Mouse (Mus musculus) myocyte (in vitro differentiated cells): ENCODE results near the gene Coro2a. TPM values are rescaled to one million over a fixed set of nuclear protein-coding genes. Genes with fewer than 3 reads are reported as not detected.

Source experiments
- H3K27me3 ChIP-seq: one replicate; pipeline ENCODE4 v1.6.1; 2011; ENCODE audit not compliant: control insufficient read depth, insufficient read depth, insufficient read length
- H3K36me3 ChIP-seq: one replicate; pipeline ENCODE4 v1.6.1; 2011; ENCODE audit not compliant: control insufficient read depth, insufficient read depth
- H3K4me2 ChIP-seq: one replicate; pipeline ENCODE4 v1.6.1; 2011; ENCODE audit warnings: low read depth, control low read depth
- H3K4me3 ChIP-seq: one replicate; pipeline ENCODE4 v1.5.1; 2011; ENCODE audit warnings: mild to moderate bottlenecking, control low read depth, moderate library complexity
- H3K79me2 ChIP-seq: one replicate; pipeline ENCODE4 v1.6.1; 2011; ENCODE audit not compliant: control insufficient read depth, insufficient read depth
- H3ac ChIP-seq: one replicate; pipeline ENCODE4 v1.6.1; 2011; ENCODE audit not compliant: control insufficient read depth, insufficient read length
- CEBPB ChIP-seq: IDR thresholded peaks from 2 replicates; pipeline ENCODE4 v1.6.1; 2011; ENCODE audit warnings: mild to moderate bottlenecking, moderate library complexity; ENCODE audit not compliant: poor library complexity, insufficient read depth, severe bottlenecking
- E2F4 ChIP-seq: IDR thresholded peaks from one replicate; pipeline ENCODE4 v1.6.1; 2011; ENCODE audit warnings: mild to moderate bottlenecking, control low read depth, moderate library complexity; ENCODE audit not compliant: insufficient read depth
- MYOD1 ChIP-seq, 3 experiments: IDR thresholded peaks; one replicate each; pipeline ENCODE4 v1.6.1; 2011; ENCODE audit warnings: control low read depth in 2 of 3, low read depth in 2 of 3, mild to moderate bottlenecking in 2 of 3, moderate library complexity in 1 of 3; ENCODE audit not compliant: insufficient read length in 2 of 3, control insufficient read depth in 1 of 3
- MYOG ChIP-seq, 3 experiments: IDR thresholded peaks; one replicate each; pipeline ENCODE4 v1.6.1; 2011; ENCODE audit warnings: control low read depth in 2 of 3, low read depth in 2 of 3, mild to moderate bottlenecking in 2 of 3; ENCODE audit not compliant: insufficient read length in 2 of 3, control insufficient read depth in 1 of 3, insufficient read depth in 1 of 3
- POLR2A ChIP-seq: IDR thresholded peaks from one replicate; pipeline ENCODE4 v1.6.1; 2011; ENCODE audit warnings: low read depth, mild to moderate bottlenecking, control low read depth, moderate library complexity; ENCODE audit not compliant: insufficient read length
- POLR2AphosphoS2 ChIP-seq: IDR thresholded peaks from one replicate; pipeline ENCODE4 v1.6.1; 2011; ENCODE audit warnings: low read depth, control low read depth; ENCODE audit not compliant: insufficient read length
- REST ChIP-seq: IDR thresholded peaks from one replicate; pipeline ENCODE4 v1.6.1; 2011; ENCODE audit warnings: mild to moderate bottlenecking, control low read depth, moderate library complexity; ENCODE audit not compliant: insufficient read depth, insufficient read length
- SRF ChIP-seq: IDR thresholded peaks from one replicate; pipeline ENCODE4 v1.6.1; 2011; ENCODE audit warnings: low read depth; ENCODE audit not compliant: control insufficient read depth, insufficient read length
- TCF12 ChIP-seq: IDR thresholded peaks from one replicate; pipeline ENCODE4 v1.6.1; 2011; ENCODE audit warnings: mild to moderate bottlenecking, control low read depth; ENCODE audit not compliant: poor library complexity, insufficient read depth, severe bottlenecking
- TCF3 ChIP-seq: IDR thresholded peaks from one replicate; pipeline ENCODE4 v1.6.1; 2011; ENCODE audit warnings: low read depth, control low read depth; ENCODE audit not compliant: insufficient read length
- USF1 ChIP-seq: IDR thresholded peaks from one replicate; pipeline ENCODE4 v1.6.1; 2011; ENCODE audit warnings: low read depth, mild to moderate bottlenecking, control low read depth, moderate library complexity
- polyA plus RNA-seq: library from polyadenylated mRNA; unstranded; fragments of >200 nt; fragmentation: generic; extraction: Trizol; gene quantifications from one replicate; pipeline ENCODE4 v1.2.1, GENCODE M21; 2012; ENCODE audit warnings: missing spikeins

Gene Coro2a
- polyA plus RNA-seq, 1 experiment: 0.30 TPM

GRCm38 (mm10) chr4:46489028-46489925 is 112.7 kb downstream of the Coro2a start, which contains the start of gene Nans:
TSS of gene Nans (plus strand) at chr4:46489248.
- Histone ChIP-seq H3ac (peak within 1 kb of the TSS; percentile 44), H3K4me2 (peak within 1 kb of the TSS; percentile 93), H3K4me3 (peak within 1 kb of the TSS; percentile 79), H3K79me2 (peaks cover 20% of the 10 kb centered on the region), H3K36me3 (peaks cover 3% of the 10 kb centered on the region), H3K27me3 (no peaks in the 10 kb centered on the region)
- peak; percentile 65 for TF ChIP-seq E2F4
- TF ChIP-seq MYOG (IDR thresholded peaks at IDR 0.05; ENCODE audit: control insufficient read depth in 1 of 3, insufficient read depth in 1 of 3, insufficient read length in 2 of 3, low read depth in 2 of 3): peak in 1 of 3 experiments; percentile 34
- peak in 1 of 3 experiments; percentile 18 for TF ChIP-seq MYOD1 (IDR thresholded peaks at IDR 0.05; ENCODE audit: control insufficient read depth in 1 of 3, insufficient read length in 2 of 3, low read depth in 2 of 3)
- TF ChIP-seq TCF3: no peak
- TF ChIP-seq CEBPB: no peak
- peak; percentile 92 for TF ChIP-seq POLR2A
- no peak for TF ChIP-seq USF1
- TF ChIP-seq POLR2AphosphoS2: peak; percentile 90

GRCm38 (mm10) chr4:46487348-46487747 is 114.7 kb downstream of the Coro2a start:
- TF ChIP-seq SRF (no peak), REST (no peak), MYOD1 (IDR thresholded peaks at IDR 0.05; ENCODE audit: control insufficient read depth in 1 of 3, insufficient read length in 2 of 3, low read depth in 2 of 3) (no peak), TCF12 (no peak), TCF3 (no peak), MYOG (IDR thresholded peaks at IDR 0.05; ENCODE audit: control insufficient read depth in 1 of 3, insufficient read depth in 1 of 3, insufficient read length in 2 of 3, low read depth in 2 of 3) (no peak), POLR2A (no peak), CEBPB (no peak)
- Histone ChIP-seq H3ac (no peak overlapping the region), H3K79me2 (peaks cover 20% of the 10 kb centered on the region), H3K4me3 (no peak overlapping the region), H3K27me3 (no peaks in the 10 kb centered on the region), H3K36me3 (no peaks in the 10 kb centered on the region), H3K4me2 (no peak overlapping the region)

Other genes with a start within 250 kb of the Coro2a start
- gene Trmo, start 212.8 kb downstream of the Coro2a start, polyA plus RNA-seq: 3.1 TPM
- not detected for gene Hemgn, start 188.7 kb downstream of the Coro2a start, polyA plus RNA-seq
- 228 TPM for gene Anp32b, start 151.3 kb downstream of the Coro2a start, polyA plus RNA-seq
- 62.3 TPM for gene Nans, start 113.0 kb downstream of the Coro2a start, polyA plus RNA-seq
- gene Trim14, start 66.1 kb downstream of the Coro2a start, polyA plus RNA-seq: 0.14 TPM
- gene Tbc1d2, start 48.0 kb upstream of the Coro2a start, polyA plus RNA-seq: 0.20 TPM